Mouse (Mus musculus) right cerebral cortex, postnatal 10 days (tissue): ENCODE results near the gene Pds5b.
"Not testable (repeated sequence)": the region's sequence is repeated elsewhere in the genome, so short reads cannot be mapped to it uniquely, and the experiment has no call there.

ENCODE experiments used
- DNase-seq, 2 experiments: peaks; one replicate each; pipeline ENCODE4 v3.0.0; 2021; ENCODE audit warnings: low spot score in 2 of 2

The Pds5b gene

DNA sequence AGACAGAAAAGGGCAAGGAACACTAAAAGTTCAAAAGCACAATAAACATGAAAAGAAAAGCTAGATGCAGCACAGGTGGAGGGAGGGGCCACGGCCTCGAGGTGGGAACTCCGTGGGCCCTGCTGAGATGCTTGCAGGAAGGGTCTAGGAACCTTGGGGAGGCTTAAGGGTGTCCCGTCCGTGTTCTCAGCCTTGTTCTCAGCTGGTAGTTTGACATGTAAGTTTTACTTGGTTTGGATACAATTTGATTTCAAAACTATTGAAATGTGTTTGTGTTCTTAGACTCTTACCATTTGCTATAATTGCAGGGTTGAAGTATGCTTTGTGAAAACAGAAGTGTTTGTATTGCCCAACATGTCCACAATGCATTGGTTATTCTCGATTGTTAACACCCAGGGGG lies 149.2 kb downstream of the Pds5b start:
- DNase-seq = no peak

DNA sequence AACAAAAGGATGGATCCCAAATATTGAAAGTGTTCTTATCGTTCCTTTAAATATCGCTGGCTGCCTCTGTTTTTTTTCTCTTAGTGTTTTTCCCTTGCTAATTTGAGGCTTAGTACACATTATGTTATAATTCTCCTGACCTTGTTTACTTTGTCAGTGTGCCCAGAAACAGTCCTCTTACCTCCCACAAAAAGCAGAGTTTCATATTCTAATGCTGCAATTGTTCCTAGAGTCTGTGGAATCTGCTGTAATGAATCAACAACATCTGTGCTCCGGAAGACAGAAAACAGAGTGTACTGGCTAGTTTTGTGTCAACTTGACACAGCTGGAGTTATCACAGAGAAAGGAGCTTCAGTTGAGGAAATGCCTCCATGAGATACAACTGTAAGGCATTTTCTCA lies 149.8 kb downstream of the Pds5b start:
- no peak for DNase-seq

GRCm38 (mm10) chr5:150829499-150829898 lies 156.0 kb downstream of the Pds5b start:
- no peak for DNase-seq

DNA sequence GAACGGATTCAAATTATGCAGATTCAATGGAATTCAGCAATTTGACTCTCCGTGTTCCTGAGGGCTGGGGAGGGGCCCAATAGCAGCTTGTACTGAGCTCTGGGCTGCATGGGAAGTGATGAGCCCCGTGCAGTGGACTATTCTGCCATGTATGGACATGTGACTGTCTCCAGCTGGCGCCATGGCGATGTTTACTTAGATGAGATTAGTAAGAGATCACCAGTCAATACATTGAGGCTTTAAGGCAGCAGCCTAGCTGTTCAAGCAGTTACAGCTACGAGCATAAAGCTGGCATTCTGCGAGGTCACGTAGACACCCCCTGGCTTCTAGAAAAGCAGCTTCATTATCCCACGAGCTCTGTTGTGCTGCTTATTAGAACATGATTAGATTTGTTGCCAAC lies 157.2 kb downstream of the Pds5b start:
- DNase-seq = no peak

GRCm38 (mm10) chr5:150836782-150837181 lies 163.2 kb downstream of the Pds5b start:
- DNase-seq = no peak

- DNase-seq = no peak
Measured at GRCm38 (mm10) chr5:150839688-150840541, 166.4 kb downstream of the Pds5b start.

DNA sequence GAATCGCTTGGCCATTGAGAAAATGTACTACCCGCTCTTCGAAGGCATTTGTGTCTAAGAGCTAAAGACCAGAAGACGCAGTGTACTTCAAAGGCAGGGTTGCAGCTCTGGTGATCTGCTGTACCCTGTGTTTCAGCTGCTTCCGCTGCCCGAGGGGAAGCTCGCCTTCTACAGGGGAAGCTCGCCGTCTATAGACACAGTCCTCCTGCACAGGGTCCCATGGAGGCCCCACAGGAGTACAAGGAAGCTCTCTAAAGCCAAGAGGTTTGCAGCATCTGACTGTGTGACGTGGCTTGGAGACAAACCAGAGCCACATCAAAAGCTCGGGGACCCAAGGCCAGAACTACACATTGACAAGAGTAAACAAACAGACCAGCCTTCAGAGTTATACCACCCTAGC lies 167.1 kb downstream of the Pds5b start:
- DNase-seq = no peak

GRCm38 (mm10) chr5:150845961-150846360 lies 172.4 kb downstream of the Pds5b start:
- DNase-seq = no peak

GRCm38 (mm10) chr5:150850821-150851220 lies 177.3 kb downstream of the Pds5b start:
- DNase-seq = no peak

DNA sequence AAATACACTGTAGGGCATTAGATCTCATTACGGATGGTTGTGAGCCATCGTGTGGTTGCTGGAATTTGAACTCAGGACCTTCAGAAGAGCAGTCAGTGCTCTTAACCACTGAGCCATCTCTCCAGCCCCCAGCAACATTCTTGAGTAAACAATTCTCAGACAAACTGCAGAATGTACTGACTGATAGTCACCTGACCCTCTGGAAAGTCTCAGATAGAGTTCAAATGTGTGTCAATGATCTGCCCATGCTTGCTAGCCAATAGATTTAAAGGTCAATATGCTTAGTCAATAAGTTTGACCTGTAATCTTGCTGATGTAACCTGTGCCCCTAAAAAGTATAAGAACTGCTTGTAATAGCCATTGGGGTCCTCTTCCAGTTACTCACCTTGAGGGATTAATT lies 178.6 kb downstream of the Pds5b start:
- not testable (repeated sequence) for DNase-seq

- DNase-seq = no peak
Measured at GRCm38 (mm10) chr5:150854506-150854905, 181.0 kb downstream of the Pds5b start.

GRCm38 (mm10) chr5:150859642-150860194 lies 186.2 kb downstream of the Pds5b start:
- DNase-seq = no peak
